Mouse (Mus musculus) myocyte (in vitro differentiated cells): ENCODE results near the gene Fam205c.
"Not testable (repeated sequence)": the region's sequence is repeated elsewhere in the genome, so short reads cannot be mapped to it uniquely, and the experiment has no call there.

Source experiments
- CEBPB ChIP-seq: IDR thresholded peaks from 2 replicates; pipeline ENCODE4 v1.6.1; 2011; ENCODE audit warnings: mild to moderate bottlenecking, moderate library complexity; ENCODE audit not compliant: poor library complexity, insufficient read depth, severe bottlenecking
- E2F4 ChIP-seq: IDR thresholded peaks from one replicate; pipeline ENCODE4 v1.6.1; 2011; ENCODE audit warnings: mild to moderate bottlenecking, control low read depth, moderate library complexity; ENCODE audit not compliant: insufficient read depth
- MAX ChIP-seq: IDR thresholded peaks from one replicate; pipeline ENCODE4 v1.6.1; 2011; ENCODE audit warnings: low read depth, mild to moderate bottlenecking, control low read depth
- MYOD1 ChIP-seq, 3 experiments: IDR thresholded peaks; one replicate each; pipeline ENCODE4 v1.6.1; 2011; ENCODE audit warnings: control low read depth in 2 of 3, low read depth in 2 of 3, mild to moderate bottlenecking in 2 of 3, moderate library complexity in 1 of 3; ENCODE audit not compliant: insufficient read length in 2 of 3, control insufficient read depth in 1 of 3
- MYOG ChIP-seq, 3 experiments: IDR thresholded peaks; one replicate each; pipeline ENCODE4 v1.6.1; 2011; ENCODE audit warnings: control low read depth in 2 of 3, low read depth in 2 of 3, mild to moderate bottlenecking in 2 of 3; ENCODE audit not compliant: insufficient read length in 2 of 3, control insufficient read depth in 1 of 3, insufficient read depth in 1 of 3
- POLR2A ChIP-seq: IDR thresholded peaks from one replicate; pipeline ENCODE4 v1.6.1; 2011; ENCODE audit warnings: low read depth, mild to moderate bottlenecking, control low read depth, moderate library complexity; ENCODE audit not compliant: insufficient read length
- POLR2AphosphoS2 ChIP-seq: IDR thresholded peaks from one replicate; pipeline ENCODE4 v1.6.1; 2011; ENCODE audit warnings: low read depth, control low read depth; ENCODE audit not compliant: insufficient read length
- SRF ChIP-seq: IDR thresholded peaks from one replicate; pipeline ENCODE4 v1.6.1; 2011; ENCODE audit warnings: low read depth; ENCODE audit not compliant: control insufficient read depth, insufficient read length
- TCF12 ChIP-seq: IDR thresholded peaks from one replicate; pipeline ENCODE4 v1.6.1; 2011; ENCODE audit warnings: mild to moderate bottlenecking, control low read depth; ENCODE audit not compliant: poor library complexity, insufficient read depth, severe bottlenecking
- TCF3 ChIP-seq: IDR thresholded peaks from one replicate; pipeline ENCODE4 v1.6.1; 2011; ENCODE audit warnings: low read depth, control low read depth; ENCODE audit not compliant: insufficient read length
- USF1 ChIP-seq: IDR thresholded peaks from one replicate; pipeline ENCODE4 v1.6.1; 2011; ENCODE audit warnings: low read depth, mild to moderate bottlenecking, control low read depth, moderate library complexity

DNA sequence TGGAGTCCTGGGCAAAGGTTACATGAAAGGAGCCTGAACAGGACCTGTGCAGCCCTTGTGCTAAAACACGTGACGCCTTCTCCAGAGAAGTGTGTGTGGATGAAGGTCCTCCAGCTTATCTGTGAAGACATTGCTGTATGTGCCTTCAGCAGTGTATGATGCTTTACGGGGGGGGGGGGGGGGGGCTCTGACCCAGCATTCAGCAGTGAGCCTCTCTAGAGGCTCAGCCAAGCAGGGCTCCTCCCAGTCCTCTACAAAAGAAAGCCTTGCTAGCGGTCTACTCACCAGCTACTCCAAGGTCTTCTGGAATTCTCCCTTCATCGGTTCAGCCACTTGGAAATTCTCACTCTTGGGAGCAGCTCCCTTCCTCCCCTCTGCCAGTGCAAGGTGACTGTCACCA is 10.5 kb downstream of the Fam205c start:
- not testable (repeated sequence) for TF ChIP-seq E2F4; POLR2A; USF1; MAX; TCF12; SRF; POLR2AphosphoS2; MYOG (IDR thresholded peaks at IDR 0.05; ENCODE audit: control insufficient read depth in 1 of 3, insufficient read depth in 1 of 3, insufficient read length in 2 of 3, low read depth in 2 of 3); MYOD1 (IDR thresholded peaks at IDR 0.05; ENCODE audit: control insufficient read depth in 1 of 3, insufficient read length in 2 of 3, low read depth in 2 of 3); CEBPB; TCF3
